Mouse (Mus musculus): ENCODE data around the gene Dcdc2c. TPM values are rescaled to one million over a fixed set of nuclear protein-coding genes. Genes with fewer than 3 reads are reported as not detected.
A peak's percentile ranks its signal among the peaks of the same experiment; 100 is the strongest.

The Dcdc2c gene
- polyA plus RNA-seq, 1 experiment from 2014 or later = not detected

DNA sequence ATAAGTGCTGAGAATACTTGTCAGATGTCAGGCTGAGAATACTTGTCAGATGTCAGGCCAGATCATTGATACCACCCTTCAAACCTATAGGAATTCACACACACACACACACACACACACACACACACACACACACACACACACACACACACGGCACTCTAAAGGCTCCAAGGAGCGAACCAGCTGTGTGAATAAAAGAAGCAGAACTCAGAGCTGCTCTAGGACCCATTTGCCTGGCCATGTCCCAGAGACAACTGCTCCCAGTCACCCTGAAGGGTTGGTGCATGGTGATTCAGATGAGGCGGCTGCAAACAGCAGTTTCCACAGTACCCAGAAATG lies 119.5 kb downstream of the Dcdc2c start:
- ATAC-seq (replicated peaks; ENCODE audit: insufficient number of reproducible peaks, low FRiP score, low TSS enrichment, low read depth) (no peak), DNase-seq (ENCODE audit: low spot score) (no peak)

DNA sequence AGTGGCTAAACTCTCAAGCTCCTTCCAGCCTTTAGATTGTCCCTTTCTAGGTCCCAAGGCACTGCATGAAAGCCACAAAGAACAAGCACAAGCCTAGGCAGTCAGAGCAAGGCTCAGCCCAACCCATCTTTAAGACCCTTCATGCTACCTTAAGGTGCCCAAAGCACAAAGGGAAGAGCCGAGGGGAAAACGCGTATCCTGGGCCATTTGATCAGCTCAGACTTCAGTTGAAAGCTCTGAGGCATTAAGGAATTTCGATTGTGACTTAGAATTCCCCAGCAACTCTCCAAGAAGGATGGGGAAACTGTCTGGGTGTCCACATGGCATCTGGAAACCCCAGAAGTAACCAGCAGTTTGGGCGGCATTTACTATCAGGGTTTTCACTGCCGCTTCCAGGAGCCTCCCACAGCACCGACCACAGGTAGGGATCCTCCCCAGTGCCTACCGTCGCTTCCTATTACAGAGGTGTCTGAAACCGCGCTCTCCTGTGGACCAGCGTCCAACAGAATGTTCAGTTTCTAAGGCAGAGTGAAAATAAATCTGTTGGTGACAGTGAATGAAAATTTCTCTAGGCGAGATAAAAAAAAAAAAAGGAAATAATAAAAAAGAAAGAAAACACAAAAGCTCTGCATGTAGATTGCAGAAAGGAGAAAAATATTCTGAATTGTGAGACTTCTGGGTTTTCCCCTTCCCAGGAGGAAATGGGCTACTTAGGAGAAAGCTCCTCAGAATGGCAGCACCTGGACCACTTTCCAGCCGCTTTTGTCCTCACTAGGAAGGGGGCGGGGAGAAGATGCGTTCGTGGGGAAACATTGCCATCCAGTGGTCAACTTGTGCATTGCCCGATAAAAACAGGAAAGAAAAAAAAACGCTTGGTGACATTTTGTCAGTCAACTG lies 120.1 kb downstream of the Dcdc2c start:
- 0 out of 2 replicates have a peak, but pooled peaks have one; percentile 81 for ATAC-seq (replicated peaks; ENCODE audit: insufficient number of reproducible peaks, low FRiP score, low TSS enrichment, low read depth)
- 3% methylated on average over 19 of the region's 19 CpGs for WGBS

More for the DNA sequence above, 119.5 kb downstream of the Dcdc2c start:
- H3K4me3 ChIP-seq (ENCODE audit: low read depth, low read length) = no peak overlapping the region
- H3K4me1 ChIP-seq (ENCODE audit: control insufficient read depth, insufficient read depth, low read length) = no peaks in the 10 kb centered on the region
- WGBS = 88% methylated on average over 3 of the region's 3 CpGs
- H3K27ac ChIP-seq (replicated peaks; ENCODE audit: low read depth, low read length) = no peak overlapping the region
- H3K9me3 ChIP-seq (replicated peaks; ENCODE audit: control insufficient read depth, low read length) = no peaks in the 10 kb centered on the region
- no peaks in the 10 kb centered on the region for H3K27me3 ChIP-seq (ENCODE audit: control insufficient read depth, insufficient read depth, low read length)
- no peak overlapping the region for H3K9ac ChIP-seq (replicated peaks; ENCODE audit: low read length)
- H3K36me3 ChIP-seq (replicated peaks; ENCODE audit: control insufficient read depth, insufficient read depth, low read depth, low read length) = no peaks in the 10 kb centered on the region
- H3K4me2 ChIP-seq (ENCODE audit: low read depth, low read length) = no peak overlapping the region

DNA sequence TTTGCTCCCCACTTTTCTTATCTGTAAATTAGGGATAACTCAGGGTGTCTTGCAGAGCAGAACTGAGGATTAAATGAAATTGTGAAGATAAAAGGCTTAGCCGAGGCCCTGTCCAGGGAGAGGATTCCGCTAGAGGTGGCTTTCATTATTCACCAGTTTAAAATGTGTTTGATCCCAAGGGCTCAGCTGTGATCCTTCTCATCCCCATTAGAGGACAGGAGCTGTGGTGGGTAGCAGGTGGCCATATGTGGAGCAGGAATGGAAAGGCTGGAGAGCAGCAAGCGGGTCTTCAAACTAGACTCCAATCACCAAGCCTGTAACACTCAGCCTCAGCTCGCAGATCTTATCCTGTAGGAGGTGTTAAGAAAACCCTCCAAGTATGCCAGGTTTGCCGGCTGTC lies 122.3 kb downstream of the Dcdc2c start:
- no peaks in the 10 kb centered on the region for H3K27me3 ChIP-seq (ENCODE audit: control insufficient read depth, insufficient read depth, low read length)
- H3K4me3 ChIP-seq (ENCODE audit: low read depth, low read length) = no peak overlapping the region
- no peak overlapping the region for H3K9ac ChIP-seq (replicated peaks; ENCODE audit: low read length)
- no peak overlapping the region for H3K4me2 ChIP-seq (ENCODE audit: low read depth, low read length)
- 88% methylated on average over 5 of the region's 5 CpGs for WGBS
- no peak overlapping the region for H3K27ac ChIP-seq (replicated peaks; ENCODE audit: low read depth, low read length)
- H3K4me1 ChIP-seq (ENCODE audit: control insufficient read depth, insufficient read depth, low read length) = no peaks in the 10 kb centered on the region
- no peaks in the 10 kb centered on the region for H3K9me3 ChIP-seq (replicated peaks; ENCODE audit: control insufficient read depth, low read length)
- no peaks in the 10 kb centered on the region for H3K36me3 ChIP-seq (replicated peaks; ENCODE audit: control insufficient read depth, insufficient read depth, low read depth, low read length)
- ATAC-seq (replicated peaks; ENCODE audit: insufficient number of reproducible peaks, low FRiP score, low TSS enrichment, low read depth) = no peak
- no peak for DNase-seq (ENCODE audit: low spot score)

More for the DNA sequence above, 120.1 kb downstream of the Dcdc2c start:
- H3K4me1 ChIP-seq (ENCODE audit: control insufficient read depth, insufficient read depth, low read length) = no peaks in the 10 kb centered on the region
- peak overlapping the region; percentile 57 for H3K9ac ChIP-seq (replicated peaks; ENCODE audit: low read length)
- H3K4me3 ChIP-seq (ENCODE audit: low read depth, low read length) = peak overlapping the region; percentile 28
- no peaks in the 10 kb centered on the region for H3K9me3 ChIP-seq (replicated peaks; ENCODE audit: control insufficient read depth, low read length)
- DNase-seq (ENCODE audit: low spot score) = peak; percentile 91
- H3K36me3 ChIP-seq (replicated peaks; ENCODE audit: control insufficient read depth, insufficient read depth, low read depth, low read length) = no peaks in the 10 kb centered on the region
- peak overlapping the region; percentile 38 for H3K4me2 ChIP-seq (ENCODE audit: low read depth, low read length)
- H3K27ac ChIP-seq (replicated peaks; ENCODE audit: low read depth, low read length) = peak overlapping the region; percentile 88
- H3K27me3 ChIP-seq (ENCODE audit: control insufficient read depth, insufficient read depth, low read length) = no peaks in the 10 kb centered on the region

DNA sequence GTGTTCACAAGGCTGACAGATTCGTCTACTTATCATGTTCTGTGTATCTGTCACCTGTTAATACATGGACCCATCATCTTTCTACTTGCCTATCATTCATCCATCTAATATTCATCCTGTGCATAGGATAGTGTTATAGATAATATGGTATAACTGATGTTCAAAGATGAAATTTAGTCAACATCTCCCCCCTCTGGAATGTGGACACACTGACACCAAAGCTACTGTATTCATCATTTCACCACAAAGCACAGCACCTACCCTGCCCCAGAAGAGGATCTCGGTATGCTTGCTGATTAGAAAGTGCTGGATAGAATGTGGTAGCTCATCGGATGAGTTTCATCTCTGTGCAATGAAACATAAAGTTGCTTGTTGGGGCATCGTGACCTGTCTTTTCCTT lies 135.2 kb downstream of the Dcdc2c start:
- ATAC-seq (replicated peaks; ENCODE audit: insufficient number of reproducible peaks, low FRiP score, low TSS enrichment, low read depth) = no peak
- Histone ChIP-seq H3K4me1 (ENCODE audit: control insufficient read depth, insufficient read depth, low read length) (no peaks in the 10 kb centered on the region), H3K4me3 (ENCODE audit: low read depth, low read length) (no peak overlapping the region), H3K36me3 (replicated peaks; ENCODE audit: control insufficient read depth, insufficient read depth, low read depth, low read length) (no peaks in the 10 kb centered on the region), H3K9me3 (replicated peaks; ENCODE audit: control insufficient read depth, low read length) (no peaks in the 10 kb centered on the region), H3K9ac (replicated peaks; ENCODE audit: low read length) (no peak overlapping the region), H3K27me3 (ENCODE audit: control insufficient read depth, insufficient read depth, low read length) (no peaks in the 10 kb centered on the region), H3K27ac (replicated peaks; ENCODE audit: low read depth, low read length) (no peak overlapping the region), H3K4me2 (ENCODE audit: low read depth, low read length) (no peak overlapping the region)
- DNase-seq (ENCODE audit: low spot score) = no peak
- WGBS = 84% methylated on average over 4 of the region's 4 CpGs

DNA sequence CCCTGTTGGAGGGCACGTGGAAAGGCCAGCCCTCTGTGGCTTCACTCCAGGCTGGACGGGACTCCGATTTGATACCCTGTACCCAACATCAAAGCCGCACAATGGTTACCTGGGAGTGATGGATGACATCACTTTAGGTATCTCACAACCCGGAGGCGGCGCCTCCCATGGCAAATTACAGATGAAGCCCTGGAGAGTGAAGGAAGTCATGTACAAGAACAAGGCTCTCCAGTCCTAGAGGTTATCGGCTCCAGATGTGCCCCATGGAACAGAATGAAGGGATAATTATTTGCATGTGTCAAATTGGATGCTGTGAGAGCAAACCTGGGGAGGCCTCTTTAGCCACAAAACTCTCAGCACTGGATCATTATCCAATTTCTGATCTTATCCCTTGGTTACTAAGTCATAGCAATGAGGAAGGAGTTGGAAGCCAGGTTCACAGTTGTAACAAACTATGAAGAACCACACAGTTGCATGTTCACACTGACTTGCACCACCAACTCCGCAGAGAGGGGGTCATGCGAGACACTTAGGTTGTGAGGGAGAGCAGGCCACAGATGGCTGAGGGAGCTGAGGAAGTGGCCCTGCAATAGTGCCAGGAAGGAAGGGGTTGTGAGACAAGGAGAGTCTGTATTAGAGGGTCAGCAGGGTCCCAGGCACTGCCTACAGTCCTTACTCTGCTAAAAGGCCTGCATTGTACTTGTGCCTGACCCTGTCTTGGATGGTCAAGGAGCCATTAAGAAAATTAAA lies 144.4 kb downstream of the Dcdc2c start:
- no peak overlapping the region for H3K9ac ChIP-seq (replicated peaks; ENCODE audit: low read length)
- ATAC-seq (replicated peaks; ENCODE audit: insufficient number of reproducible peaks, low FRiP score, low TSS enrichment, low read depth) (no peak; the same call in 1 of the 2 replicates), DNase-seq (ENCODE audit: low spot score) (peak; percentile 87)
- no peaks in the 10 kb centered on the region for H3K36me3 ChIP-seq (replicated peaks; ENCODE audit: control insufficient read depth, insufficient read depth, low read depth, low read length)
- H3K4me1 ChIP-seq (ENCODE audit: control insufficient read depth, insufficient read depth, low read length) = no peaks in the 10 kb centered on the region
- H3K4me3 ChIP-seq (ENCODE audit: low read depth, low read length) = no peak overlapping the region
- WGBS = 36% methylated on average over 10 of the region's 10 CpGs
- no peak overlapping the region for H3K27ac ChIP-seq (replicated peaks; ENCODE audit: low read depth, low read length)
- no peaks in the 10 kb centered on the region for H3K9me3 ChIP-seq (replicated peaks; ENCODE audit: control insufficient read depth, low read length)
- no peak overlapping the region for H3K4me2 ChIP-seq (ENCODE audit: low read depth, low read length)
- no peaks in the 10 kb centered on the region for H3K27me3 ChIP-seq (ENCODE audit: control insufficient read depth, insufficient read depth, low read length)

DNA sequence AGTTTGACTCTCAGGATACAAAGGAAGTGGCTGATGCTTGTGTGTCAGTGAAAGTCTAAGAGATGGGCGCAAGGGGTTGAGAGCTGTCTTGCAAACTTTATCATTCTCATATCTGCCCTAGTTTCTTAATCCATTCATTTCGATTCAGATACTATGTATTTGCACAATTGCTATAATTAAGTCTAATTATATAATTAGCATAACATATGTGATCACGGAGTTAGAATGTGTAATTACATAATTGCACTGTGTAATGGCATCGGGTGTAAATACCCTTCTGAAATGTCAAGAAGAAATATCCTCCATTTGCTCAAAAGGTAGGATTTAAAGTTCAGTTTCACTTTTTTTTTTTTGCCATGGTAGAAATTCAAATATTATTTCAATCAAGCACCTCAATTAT lies 149.9 kb downstream of the Dcdc2c start:
- no peaks in the 10 kb centered on the region for H3K4me1 ChIP-seq (ENCODE audit: control insufficient read depth, insufficient read depth, low read length)
- 56% methylated on average over 4 of the region's 4 CpGs for WGBS
- no peak overlapping the region for H3K27ac ChIP-seq (replicated peaks; ENCODE audit: low read depth, low read length)
- H3K27me3 ChIP-seq (ENCODE audit: control insufficient read depth, insufficient read depth, low read length) = no peaks in the 10 kb centered on the region
- ATAC-seq (replicated peaks; ENCODE audit: insufficient number of reproducible peaks, low FRiP score, low TSS enrichment, low read depth) (no peak), DNase-seq (ENCODE audit: low spot score) (no peak)
- no peaks in the 10 kb centered on the region for H3K9me3 ChIP-seq (replicated peaks; ENCODE audit: control insufficient read depth, low read length)
- H3K4me2 ChIP-seq (ENCODE audit: low read depth, low read length) = no peak overlapping the region
- no peak overlapping the region for H3K4me3 ChIP-seq (ENCODE audit: low read depth, low read length)
- no peak overlapping the region for H3K9ac ChIP-seq (replicated peaks; ENCODE audit: low read length)
- H3K36me3 ChIP-seq (replicated peaks; ENCODE audit: control insufficient read depth, insufficient read depth, low read depth, low read length) = no peaks in the 10 kb centered on the region

DNA sequence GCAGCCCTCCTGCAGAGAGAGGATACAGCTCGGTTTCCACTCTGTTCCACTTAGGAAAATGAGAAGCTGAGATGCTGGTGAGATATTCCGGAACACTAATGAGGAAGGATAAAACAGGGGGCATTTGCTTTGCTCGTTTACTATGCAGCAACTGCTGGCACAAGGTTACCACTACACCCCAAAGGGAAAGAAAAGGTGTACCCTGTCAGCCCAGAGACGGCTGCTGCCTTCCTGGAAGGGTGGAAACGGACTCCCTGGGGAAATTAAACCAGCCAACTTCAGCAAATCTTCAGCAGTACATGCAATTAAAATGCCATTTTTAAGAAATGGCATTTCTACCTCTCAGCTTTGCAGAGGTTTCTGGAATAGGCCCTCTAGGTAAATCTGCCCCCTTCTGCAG lies 150.8 kb downstream of the Dcdc2c start:
- 41% methylated on average over 5 of the region's 5 CpGs for WGBS
- DNase-seq (ENCODE audit: low spot score) (no peak), ATAC-seq (replicated peaks; ENCODE audit: insufficient number of reproducible peaks, low FRiP score, low TSS enrichment, low read depth) (no peak)
- H3K27ac ChIP-seq (replicated peaks; ENCODE audit: low read depth, low read length) = no peak overlapping the region
- H3K4me3 ChIP-seq (ENCODE audit: low read depth, low read length) = no peak overlapping the region
- H3K9ac ChIP-seq (replicated peaks; ENCODE audit: low read length) = no peak overlapping the region
- H3K9me3 ChIP-seq (replicated peaks; ENCODE audit: control insufficient read depth, low read length) = no peaks in the 10 kb centered on the region
- H3K4me1 ChIP-seq (ENCODE audit: control insufficient read depth, insufficient read depth, low read length) = no peaks in the 10 kb centered on the region
- no peak overlapping the region for H3K4me2 ChIP-seq (ENCODE audit: low read depth, low read length)
- no peaks in the 10 kb centered on the region for H3K27me3 ChIP-seq (ENCODE audit: control insufficient read depth, insufficient read depth, low read length)
- H3K36me3 ChIP-seq (replicated peaks; ENCODE audit: control insufficient read depth, insufficient read depth, low read depth, low read length) = no peaks in the 10 kb centered on the region

DNA sequence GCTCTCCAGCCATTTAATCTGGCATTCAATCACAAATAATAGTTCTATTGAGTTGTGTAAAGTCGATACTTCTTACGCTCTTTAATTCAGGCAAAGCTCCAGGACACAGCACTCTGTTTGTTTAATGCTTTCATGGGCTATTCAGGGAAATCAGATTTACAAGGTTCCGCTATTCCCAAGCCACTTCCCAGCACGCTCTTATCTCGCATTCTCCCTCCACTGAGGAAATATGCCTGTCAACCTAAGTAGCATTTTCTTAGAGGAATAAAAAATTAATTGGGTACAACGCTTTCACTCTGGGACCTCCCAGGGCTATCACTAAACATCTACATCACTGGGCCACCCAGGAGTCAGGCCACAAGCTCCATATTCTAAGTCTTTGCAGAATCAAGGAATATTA lies 160.1 kb downstream of the Dcdc2c start:
- Histone ChIP-seq H3K9ac (replicated peaks; ENCODE audit: low read length) (no peak overlapping the region), H3K27ac (replicated peaks; ENCODE audit: low read depth, low read length) (no peak overlapping the region), H3K4me2 (ENCODE audit: low read depth, low read length) (no peak overlapping the region), H3K4me1 (ENCODE audit: control insufficient read depth, insufficient read depth, low read length) (no peaks in the 10 kb centered on the region), H3K4me3 (ENCODE audit: low read depth, low read length) (no peak overlapping the region), H3K27me3 (ENCODE audit: control insufficient read depth, insufficient read depth, low read length) (no peaks in the 10 kb centered on the region), H3K36me3 (replicated peaks; ENCODE audit: control insufficient read depth, insufficient read depth, low read depth, low read length) (no peaks in the 10 kb centered on the region), H3K9me3 (replicated peaks; ENCODE audit: control insufficient read depth, low read length) (no peaks in the 10 kb centered on the region)
- DNase-seq (ENCODE audit: low spot score) (peak; percentile 43), ATAC-seq (replicated peaks; ENCODE audit: insufficient number of reproducible peaks, low FRiP score, low TSS enrichment, low read depth) (no peak)
- WGBS = 42% methylated on average over 6 of the region's 6 CpGs

All from embryonic facial prominence, embryonic 11.5 days (tissue).